In genomic region chr2:90489839-90490238, GRCm38 (mm10) we compare ENCODE assay signal across 10 mouse cellular contexts.
DNase-seq lines count a peak whose midpoint lies in the region; ATAC-seq and TF ChIP-seq lines count a peak whose summit lies in the region.
"Had no signal": no experiment of that assay in that cellular context is flagged by ENCODE, and none has a peak within 500 bp of the region (broad histone marks: within the 10 kb centered on the region; RNA-seq: fewer than 3 reads in every experiment).

No protein-coding gene starts in this region.

- DNase-seq in A20 (ENCODE audit: low read depth, low spot score), result peak; percentile 36
- no peak for DNase-seq in intestine, embryonic 14.5 days (ENCODE audit: low spot score)
- no peak for DNase-seq in adrenal gland, postnatal 25 days
- DNase-seq in urinary bladder, postnatal 10 days (ENCODE audit: low spot score), result no peak
- DNase-seq: thymus, postnatal 36 days had no signal

- H3K4me2 ChIP-seq in hindbrain, embryonic 15.5 days, result no peak overlapping the region
- H3K4me2 ChIP-seq in hindbrain, embryonic 12.5 days (replicated peaks), result no peak overlapping the region
- peak overlapping the region; percentile 20 for H3K4me2 ChIP-seq in intestine, embryonic 14.5 days (ENCODE audit: low read length)
- H3K4me2 ChIP-seq: embryonic facial prominence, embryonic 15.5 days had no signal

- H3K27ac ChIP-seq in hindbrain, embryonic 15.5 days (replicated peaks), result 0 out of 2 replicates have a peak overlapping the region, but pooled peaks have one; percentile 5
- no peak overlapping the region for H3K27ac ChIP-seq in hindbrain, embryonic 12.5 days
- H3K27ac ChIP-seq in bone marrow macrophage, adult 2 months (ENCODE audit: insufficient read depth, low read depth, low read length), result peak overlapping the region; percentile 21
- H3K27ac ChIP-seq in intestine, embryonic 14.5 days (ENCODE audit: low read depth), result peak overlapping the region; percentile 19; the same call in 1 of the 2 replicates
- H3K27ac ChIP-seq: embryonic facial prominence, embryonic 15.5 days had no signal

- no peak for TF ChIP-seq CTCF in bone marrow macrophage, adult 2 months (IDR thresholded peaks at IDR 0.05; ENCODE audit: low read depth, low read length)

- no peak overlapping the region for H3K9ac ChIP-seq in hindbrain, embryonic 15.5 days
- no peak overlapping the region for H3K9ac ChIP-seq in hindbrain, embryonic 12.5 days
- no peak overlapping the region for H3K9ac ChIP-seq in intestine, embryonic 14.5 days (ENCODE audit: low read length)
- H3K9ac ChIP-seq: embryonic facial prominence, embryonic 15.5 days had no signal

- no peaks in the 10 kb centered on the region for H3K9me3 ChIP-seq in hindbrain, embryonic 15.5 days
- no peaks in the 10 kb centered on the region for H3K9me3 ChIP-seq in hindbrain, embryonic 12.5 days (replicated peaks)
- no peaks in the 10 kb centered on the region for H3K9me3 ChIP-seq in intestine, embryonic 14.5 days (ENCODE audit: control insufficient read depth, low read length)
- H3K9me3 ChIP-seq: embryonic facial prominence, embryonic 15.5 days had no signal

- no peak overlapping the region for H3K4me3 ChIP-seq in hindbrain, embryonic 15.5 days
- no peak overlapping the region for H3K4me3 ChIP-seq in hindbrain, embryonic 12.5 days
- H3K4me3 ChIP-seq in bone marrow macrophage, adult 2 months (ENCODE audit: insufficient read depth, low read length), result no peak overlapping the region
- H3K4me3 ChIP-seq in intestine, embryonic 14.5 days (ENCODE audit: low read depth, low read length), result no peak overlapping the region
- H3K4me3 ChIP-seq: embryonic facial prominence, embryonic 15.5 days had no signal

- no peak for ATAC-seq in hindbrain, embryonic 15.5 days (ENCODE audit: low FRiP score, low read depth)
- no peak for ATAC-seq in hindbrain, embryonic 12.5 days (ENCODE audit: low FRiP score)
- no peak for ATAC-seq in intestine, embryonic 14.5 days (replicated peaks; ENCODE audit: low FRiP score, low TSS enrichment, low read depth)
- ATAC-seq: lung, postnatal 0 days had no signal

- peaks cover 16% of the 10 kb centered on the region for H3K4me1 ChIP-seq in hindbrain, embryonic 15.5 days (replicated peaks)
- peaks cover 3% of the 10 kb centered on the region; the same call in 1 of the 2 replicates for H3K4me1 ChIP-seq in hindbrain, embryonic 12.5 days
- H3K4me1 ChIP-seq in bone marrow macrophage, adult 2 months (ENCODE audit: control insufficient read depth, insufficient read depth, low read length), result peaks cover 59% of the 10 kb centered on the region
- peaks cover 28% of the 10 kb centered on the region for H3K4me1 ChIP-seq in intestine, embryonic 14.5 days (replicated peaks; ENCODE audit: control insufficient read depth, insufficient read depth, low read length)

- no peaks in the 10 kb centered on the region for H3K27me3 ChIP-seq in hindbrain, embryonic 15.5 days
- H3K27me3 ChIP-seq in hindbrain, embryonic 12.5 days, result no peaks in the 10 kb centered on the region
- no peaks in the 10 kb centered on the region for H3K27me3 ChIP-seq in intestine, embryonic 14.5 days (replicated peaks; ENCODE audit: control insufficient read depth, insufficient read depth, low read length)
- H3K27me3 ChIP-seq: embryonic facial prominence, embryonic 15.5 days had no signal

- TF ChIP-seq POLR2A in bone marrow macrophage, adult 2 months (IDR thresholded peaks at IDR 0.05; ENCODE audit: borderline replicate concordance, low read depth, low read length), result no peak

- 74% methylated on average over 4 of the region's 4 CpGs for WGBS in hindbrain, embryonic 15.5 days
- 80% methylated on average over 4 of the region's 4 CpGs for WGBS in hindbrain, embryonic 12.5 days
- WGBS in intestine, embryonic 14.5 days, result 58% methylated on average over 4 of the region's 4 CpGs

- no peaks in the 10 kb centered on the region for H3K36me3 ChIP-seq in hindbrain, embryonic 15.5 days
- H3K36me3 ChIP-seq in hindbrain, embryonic 12.5 days, result no peaks in the 10 kb centered on the region
- H3K36me3 ChIP-seq in intestine, embryonic 14.5 days (ENCODE audit: control insufficient read depth, insufficient read depth, low read length), result no peaks in the 10 kb centered on the region
- H3K36me3 ChIP-seq: embryonic facial prominence, embryonic 15.5 days had no signal
